ENCODE assay signal across 12 mouse cellular contexts in genomic region chr19:16140710-16141109, GRCm38 (mm10). TPM values are rescaled to one million over a fixed set of nuclear protein-coding genes. Genes with fewer than 3 reads are reported as not detected.
DNase-seq lines count a peak whose midpoint lies in the region; ATAC-seq and TF ChIP-seq lines count a peak whose summit lies in the region.
"Had no signal": no experiment of that assay in that cellular context is flagged by ENCODE, and none has a peak within 500 bp of the region (broad histone marks: within the 10 kb centered on the region; RNA-seq: fewer than 3 reads in every experiment).

No protein-coding gene starts in this region.

- H3K27ac ChIP-seq in heart, embryonic 12.5 days (ENCODE audit: poor library complexity, severe bottlenecking) = no peak overlapping the region
- H3K27ac ChIP-seq in heart, embryonic 11.5 days (ENCODE audit: low read depth, low read length) = no peak overlapping the region
- no peak overlapping the region for H3K27ac ChIP-seq in lung, embryonic 14.5 days (ENCODE audit: low read depth)
- H3K27ac ChIP-seq in heart, postnatal 0 days (ENCODE audit: low read depth) = peak overlapping the region; percentile 62
- H3K27ac ChIP-seq: embryonic facial prominence, embryonic 13.5 days; limb, embryonic 10.5 days had no signal

- peaks cover 12% of the 10 kb centered on the region; the same call in 1 of the 2 replicates for H3K36me3 ChIP-seq in heart, embryonic 12.5 days
- no peaks in the 10 kb centered on the region for H3K36me3 ChIP-seq in heart, embryonic 11.5 days (ENCODE audit: control insufficient read depth, insufficient read depth, low read length)
- no peaks in the 10 kb centered on the region for H3K36me3 ChIP-seq in lung, embryonic 14.5 days (ENCODE audit: insufficient read depth)
- H3K36me3 ChIP-seq in heart, postnatal 0 days (replicated peaks; ENCODE audit: control insufficient read depth, insufficient read depth, low read length) = 0 out of 2 replicates have a peak, but pooled peaks cover 4% of the 10 kb centered on the region

- 0 out of 2 replicates have a peak overlapping the region, but pooled peaks have one; percentile 11 for H3K4me2 ChIP-seq in heart, embryonic 12.5 days
- no peak overlapping the region for H3K4me2 ChIP-seq in heart, embryonic 11.5 days
- H3K4me2 ChIP-seq in lung, embryonic 14.5 days = 0 out of 2 replicates have a peak overlapping the region, but pooled peaks have one; percentile 12
- H3K4me2 ChIP-seq in heart, postnatal 0 days (ENCODE audit: low read depth, low read length) = no peak overlapping the region; the same call in 1 of the 2 replicates
- H3K4me2 ChIP-seq: embryonic facial prominence, embryonic 13.5 days had no signal

- no peaks in the 10 kb centered on the region for H3K27me3 ChIP-seq in heart, embryonic 12.5 days (replicated peaks)
- H3K27me3 ChIP-seq in heart, embryonic 11.5 days (ENCODE audit: control insufficient read depth, insufficient read depth, low read length) = no peaks in the 10 kb centered on the region
- H3K27me3 ChIP-seq in lung, embryonic 14.5 days (ENCODE audit: insufficient read depth, low read length) = no peaks in the 10 kb centered on the region
- H3K27me3 ChIP-seq in heart, postnatal 0 days (ENCODE audit: control insufficient read depth, insufficient read depth, low read length) = no peaks in the 10 kb centered on the region
- H3K27me3 ChIP-seq: embryonic facial prominence, embryonic 13.5 days had no signal

- no peaks in the 10 kb centered on the region for H3K9me3 ChIP-seq in heart, embryonic 12.5 days (replicated peaks)
- peaks cover 3% of the 10 kb centered on the region for H3K9me3 ChIP-seq in heart, embryonic 11.5 days (replicated peaks; ENCODE audit: control insufficient read depth, low read length)
- H3K9me3 ChIP-seq in lung, embryonic 14.5 days (ENCODE audit: low read depth, low read length) = no peaks in the 10 kb centered on the region; the same call in 1 of the 2 replicates
- no peaks in the 10 kb centered on the region; the same call in 1 of the 2 replicates for H3K9me3 ChIP-seq in heart, postnatal 0 days (replicated peaks; ENCODE audit: control insufficient read depth, low read length)
- H3K9me3 ChIP-seq: embryonic facial prominence, embryonic 13.5 days; limb, embryonic 10.5 days had no signal

- WGBS in heart, embryonic 12.5 days = 39% methylated on average over 4 of the region's 4 CpGs
- WGBS in heart, embryonic 11.5 days (ENCODE audit: insufficient replicate concordance) = 48% methylated on average over 4 of the region's 4 CpGs
- WGBS in lung, embryonic 14.5 days = 60% methylated on average over 4 of the region's 4 CpGs
- 48% methylated on average over 4 of the region's 4 CpGs for WGBS in heart, postnatal 0 days

- TF ChIP-seq CTCF in lung, embryonic 14.5 days (IDR thresholded peaks at IDR 0.05; ENCODE audit: low read depth) = no peak
- TF ChIP-seq CTCF in heart, postnatal 0 days (IDR thresholded peaks at IDR 0.05; ENCODE audit: low read depth) = no peak

- DNase-seq in lung, embryonic 14.5 days = no peak
- DNase-seq in lung, postnatal 4 days = no peak
- no peak for DNase-seq in heart, postnatal 0 days (ENCODE audit: low spot score)
- no peak for DNase-seq in cerebellum, adult 8-10 months
- no peak for DNase-seq in gastrocnemius, postnatal 25 days
- DNase-seq: thymus, postnatal 25 days had no signal

- H3K4me1 ChIP-seq in heart, embryonic 12.5 days (replicated peaks) = peaks cover 62% of the 10 kb centered on the region
- H3K4me1 ChIP-seq in heart, embryonic 11.5 days (ENCODE audit: control insufficient read depth, insufficient read depth, low read length) = peaks cover 50% of the 10 kb centered on the region
- H3K4me1 ChIP-seq in lung, embryonic 14.5 days (ENCODE audit: insufficient read depth) = peaks cover 18% of the 10 kb centered on the region
- H3K4me1 ChIP-seq in heart, postnatal 0 days (ENCODE audit: control insufficient read depth, insufficient read depth) = peaks cover 61% of the 10 kb centered on the region

- no peak for TF ChIP-seq EP300 in heart, postnatal 0 days (IDR thresholded peaks at IDR 0.05; ENCODE audit: low read depth)

- no peak overlapping the region for H3K4me3 ChIP-seq in heart, embryonic 12.5 days
- H3K4me3 ChIP-seq in heart, embryonic 11.5 days (ENCODE audit: low read depth, low read length) = no peak overlapping the region
- H3K4me3 ChIP-seq in lung, embryonic 14.5 days (ENCODE audit: low read depth, low read length) = no peak overlapping the region
- H3K4me3 ChIP-seq in heart, postnatal 0 days (ENCODE audit: low read depth, low read length) = no peak overlapping the region
- H3K4me3 ChIP-seq: embryonic facial prominence, embryonic 13.5 days; limb, embryonic 10.5 days had no signal

- H3K9ac ChIP-seq in heart, embryonic 12.5 days = no peak overlapping the region
- H3K9ac ChIP-seq in heart, embryonic 11.5 days (ENCODE audit: low read depth, low read length) = no peak overlapping the region
- no peak overlapping the region for H3K9ac ChIP-seq in lung, embryonic 14.5 days
- H3K9ac ChIP-seq in heart, postnatal 0 days (replicated peaks; ENCODE audit: low read depth, low read length) = no peak overlapping the region
- H3K9ac ChIP-seq: embryonic facial prominence, embryonic 13.5 days had no signal

- no peak for ATAC-seq in heart, embryonic 12.5 days (ENCODE audit: insufficient number of reproducible peaks, low FRiP score)
- ATAC-seq in heart, embryonic 11.5 days (replicated peaks; ENCODE audit: insufficient number of reproducible peaks, low FRiP score, low TSS enrichment) = no peak
- no peak for ATAC-seq in lung, embryonic 14.5 days (ENCODE audit: insufficient read depth)
- no peak; the same call in 1 of the 2 replicates for ATAC-seq in heart, postnatal 0 days (ENCODE audit: insufficient read depth, low read depth)
- peak; percentile 69 for ATAC-seq in monocyte, adult 5-6 weeks (replicated peaks; ENCODE audit: insufficient number of reproducible peaks, low FRiP score, low TSS enrichment, poor library complexity, severe bottlenecking)
- ATAC-seq: intestine, postnatal 0 days had no signal

RNA-seq across cellular contexts. Expression of gene Gnaq, which starts 8.1 kb away (rescaled TPM):
- polyA plus RNA-seq in heart, embryonic 12.5 days (2016; fragmentation: Nextera tagmentation; extraction: Ambion mirVana) = 18.1 and 18.7 TPM in 2 replicates
- 9.2 and 13.1 TPM in 2 replicates for polyA plus RNA-seq in heart, embryonic 11.5 days (2014; fragmentation: Nextera tagmentation; extraction: Ambion mirVana)
- polyA plus RNA-seq in lung, embryonic 14.5 days (2014; fragmentation: Nextera tagmentation; extraction: Ambion mirVana) = 15.9 and 16.1 TPM in 2 replicates
- total RNA-seq in heart, postnatal 0 days (2014; rRNA removed; ENCODE audit: low replicate concordance) = 24.6 and 27.0 TPM in 2 replicates
- 11.9 and 12.7 TPM in 2 replicates for polyA plus RNA-seq in heart, postnatal 0 days (2015; fragmentation: Nextera tagmentation; extraction: Ambion mirVana)
- 11.8 to 16.7 TPM (median 14.8 TPM) in 3 replicates for total RNA-seq in monocyte, adult 5-6 weeks (2017)
- total RNA-seq in gastrocnemius, postnatal 25 days (2021) = 10 to 100 TPM; 11.6 to 11.8 TPM

Comparison
In these comparisons a context has a peak if more than half of its experiments do, and no peak if none do; other contexts are left out.
1. H3K4me2 ChIP-seq: peak in heart, embryonic 12.5 days (single experiment) and lung, embryonic 14.5 days (single experiment); none in heart, embryonic 11.5 days (single experiment) and heart, postnatal 0 days (single experiment).